Mouse (Mus musculus): Measurements from ENCODE around the gene Aatf. TPM values are rescaled to one million over a fixed set of nuclear protein-coding genes. Genes with fewer than 3 reads are reported as not detected.

Aatf gene
- polyA plus RNA-seq, 1 experiment from 2014 or later, result 30.4 TPM

DNA sequence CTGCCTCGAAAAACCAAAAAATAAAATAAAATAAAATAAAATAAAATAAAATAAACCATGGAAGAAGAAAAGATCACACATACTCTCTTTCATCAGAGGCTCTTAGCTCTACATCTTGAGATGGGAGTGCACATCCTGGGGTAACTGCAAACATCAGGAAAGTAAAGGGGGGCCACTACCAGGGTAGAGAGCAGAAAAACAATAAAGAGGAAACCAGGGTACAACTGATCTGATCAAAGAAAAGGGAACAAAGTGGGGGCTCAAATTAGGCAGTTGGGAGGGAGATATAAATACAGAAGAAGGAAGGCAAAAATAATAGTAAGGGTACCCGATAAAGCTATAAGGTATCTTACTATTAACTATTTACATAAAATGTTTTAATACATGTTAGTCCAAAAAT is 36.7 kb downstream of the Aatf start:
- no peaks in the 10 kb centered on the region for H3K27me3 ChIP-seq (ENCODE audit: control insufficient read depth, insufficient read depth, low read length)
- H3K4me2 ChIP-seq (ENCODE audit: low read depth, low read length), result no peak overlapping the region
- WGBS, result 89% methylated on average over 2 of the region's 2 CpGs
- no peaks in the 10 kb centered on the region for H3K9me3 ChIP-seq (replicated peaks; ENCODE audit: control insufficient read depth, low read length)
- no peak overlapping the region for H3K27ac ChIP-seq (ENCODE audit: low read length)
- H3K4me1 ChIP-seq (ENCODE audit: control insufficient read depth, insufficient read depth, low read length), result peaks cover 3% of the 10 kb centered on the region; the same call in 1 of the 2 replicates
- no peak overlapping the region for H3K9ac ChIP-seq (ENCODE audit: low read length)
- H3K36me3 ChIP-seq (ENCODE audit: control insufficient read depth, insufficient read depth), result no peaks in the 10 kb centered on the region
- H3K4me3 ChIP-seq (ENCODE audit: low read length), result no peak overlapping the region
- no peak for ATAC-seq (replicated peaks; ENCODE audit: extremely low read depth, insufficient read depth, low FRiP score)

DNA sequence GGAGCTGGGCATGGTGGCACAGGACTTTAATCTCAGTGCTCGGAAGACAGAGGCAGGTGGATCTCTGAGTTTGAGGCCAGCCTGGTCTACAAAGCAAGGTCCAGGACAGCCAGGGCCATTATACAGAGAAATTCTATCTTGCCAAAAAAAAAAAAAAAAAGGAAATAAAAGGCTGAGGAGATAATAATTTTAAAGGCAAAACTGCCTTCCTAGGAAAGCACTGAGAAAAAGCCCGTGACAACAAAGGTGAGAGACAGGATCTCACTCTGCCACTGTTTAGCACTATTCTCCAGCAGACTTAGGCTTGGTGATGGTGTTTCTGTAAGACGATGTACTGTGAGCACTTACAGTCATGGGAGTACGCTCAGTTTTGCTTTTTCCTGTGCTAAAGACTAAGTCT is 37.3 kb downstream of the Aatf start:
- no peaks in the 10 kb centered on the region for H3K9me3 ChIP-seq (replicated peaks; ENCODE audit: control insufficient read depth, low read length)
- no peak overlapping the region for H3K9ac ChIP-seq (ENCODE audit: low read length)
- no peak overlapping the region for H3K4me3 ChIP-seq (ENCODE audit: low read length)
- peaks cover 3% of the 10 kb centered on the region; the same call in 1 of the 2 replicates for H3K4me1 ChIP-seq (ENCODE audit: control insufficient read depth, insufficient read depth, low read length)
- no peak overlapping the region for H3K4me2 ChIP-seq (ENCODE audit: low read depth, low read length)
- no peak for ATAC-seq (replicated peaks; ENCODE audit: extremely low read depth, insufficient read depth, low FRiP score)
- 0 out of 2 replicates have a peak, but pooled peaks cover 1% of the 10 kb centered on the region for H3K36me3 ChIP-seq (ENCODE audit: control insufficient read depth, insufficient read depth)
- 94% methylated on average over 4 of the region's 4 CpGs for WGBS
- no peaks in the 10 kb centered on the region for H3K27me3 ChIP-seq (ENCODE audit: control insufficient read depth, insufficient read depth, low read length)
- no peak overlapping the region for H3K27ac ChIP-seq (ENCODE audit: low read length)

DNA sequence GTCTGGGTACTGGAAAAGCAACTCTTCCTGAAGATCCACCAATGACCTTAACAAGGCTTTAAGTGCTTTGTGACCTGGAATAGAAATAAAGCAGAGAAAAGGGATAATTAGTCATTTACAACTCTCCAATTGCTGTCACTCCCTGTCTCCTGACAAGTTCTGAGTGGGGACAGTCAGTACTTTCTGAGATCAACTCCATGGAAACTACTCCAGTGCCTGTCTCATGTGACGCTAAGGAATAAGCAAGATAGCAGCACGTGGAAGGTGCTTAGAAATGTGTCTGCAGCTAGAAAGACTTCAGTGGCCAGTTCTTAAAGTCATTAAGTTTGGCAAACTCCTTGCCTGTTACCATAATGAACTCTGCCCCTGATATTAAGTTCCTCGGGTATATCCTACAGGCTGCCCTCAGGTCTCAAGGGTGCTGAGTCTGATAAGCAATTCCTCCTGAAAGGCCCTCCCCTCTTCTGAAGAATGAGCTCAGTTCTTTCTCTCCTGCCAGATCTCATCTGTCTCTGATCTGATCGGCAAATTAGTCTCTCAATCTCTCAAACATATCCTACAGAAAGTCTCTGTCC is 40.1 kb downstream of the Aatf start:
- H3K27me3 ChIP-seq (ENCODE audit: control insufficient read depth, insufficient read depth, low read length), result no peaks in the 10 kb centered on the region
- H3K9ac ChIP-seq (ENCODE audit: low read length), result no peak overlapping the region
- peaks cover 7% of the 10 kb centered on the region; the same call in 1 of the 2 replicates for H3K36me3 ChIP-seq (ENCODE audit: control insufficient read depth, insufficient read depth)
- no peaks in the 10 kb centered on the region for H3K4me1 ChIP-seq (ENCODE audit: control insufficient read depth, insufficient read depth, low read length)
- no peak overlapping the region for H3K4me2 ChIP-seq (ENCODE audit: low read depth, low read length)
- no peak for ATAC-seq (replicated peaks; ENCODE audit: extremely low read depth, insufficient read depth, low FRiP score)
- no peak overlapping the region for H3K4me3 ChIP-seq (ENCODE audit: low read length)
- WGBS, result 56% methylated on average over 4 of the region's 4 CpGs
- no peak overlapping the region for H3K27ac ChIP-seq (ENCODE audit: low read length)
- H3K9me3 ChIP-seq (replicated peaks; ENCODE audit: control insufficient read depth, low read length), result no peaks in the 10 kb centered on the region

DNA sequence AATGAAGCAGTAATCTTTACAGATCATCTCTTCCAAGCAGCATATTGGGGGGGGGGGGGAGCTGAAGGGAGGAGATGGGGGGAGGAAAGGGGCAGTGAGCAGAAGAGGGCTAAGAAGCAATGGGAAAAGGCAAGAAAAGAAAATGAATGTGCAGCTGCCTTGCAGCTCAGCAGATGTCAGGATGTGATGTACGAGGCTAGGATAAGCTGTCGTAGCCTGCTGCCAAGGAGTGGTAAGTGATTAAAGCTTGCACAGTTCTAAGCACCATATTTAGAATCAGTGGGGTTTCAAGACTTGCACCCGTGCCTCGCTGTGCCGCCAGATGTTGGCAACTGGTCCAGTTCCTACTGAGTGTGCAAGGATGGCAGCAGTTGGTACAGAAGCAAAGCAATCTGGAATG is 48.8 kb downstream of the Aatf start:
- H3K27me3 ChIP-seq (ENCODE audit: control insufficient read depth, insufficient read depth, low read length), result no peaks in the 10 kb centered on the region
- no peaks in the 10 kb centered on the region for H3K9me3 ChIP-seq (replicated peaks; ENCODE audit: control insufficient read depth, low read length)
- no peak overlapping the region for H3K4me3 ChIP-seq (ENCODE audit: low read length)
- H3K4me1 ChIP-seq (ENCODE audit: control insufficient read depth, insufficient read depth, low read length), result no peaks in the 10 kb centered on the region
- no peak for ATAC-seq (replicated peaks; ENCODE audit: extremely low read depth, insufficient read depth, low FRiP score)
- no peak overlapping the region for H3K9ac ChIP-seq (ENCODE audit: low read length)
- peaks cover 6% of the 10 kb centered on the region for H3K36me3 ChIP-seq (ENCODE audit: control insufficient read depth, insufficient read depth)
- WGBS, result 42% methylated on average over 5 of the region's 5 CpGs
- H3K4me2 ChIP-seq (ENCODE audit: low read depth, low read length), result no peak overlapping the region
- no peak overlapping the region for H3K27ac ChIP-seq (ENCODE audit: low read length)

- Histone ChIP-seq H3K27me3 (ENCODE audit: control insufficient read depth, insufficient read depth, low read length) (no peaks in the 10 kb centered on the region), H3K27ac (ENCODE audit: low read length) (no peak overlapping the region), H3K9me3 (replicated peaks; ENCODE audit: control insufficient read depth, low read length) (no peaks in the 10 kb centered on the region), H3K4me2 (ENCODE audit: low read depth, low read length) (no peak overlapping the region), H3K4me1 (ENCODE audit: control insufficient read depth, insufficient read depth, low read length) (peaks cover 3% of the 10 kb centered on the region; the same call in 1 of the 2 replicates), H3K36me3 (ENCODE audit: control insufficient read depth, insufficient read depth) (no peaks in the 10 kb centered on the region; the same call in 1 of the 2 replicates), H3K4me3 (ENCODE audit: low read length) (no peak overlapping the region), H3K9ac (ENCODE audit: low read length) (no peak overlapping the region)
- ATAC-seq (replicated peaks; ENCODE audit: extremely low read depth, insufficient read depth, low FRiP score), result no peak
- WGBS, result 91% methylated on average over 7 of the region's 7 CpGs
These were observed 59.4 kb downstream of the Aatf start for GRCm38 (mm10) chr11:84453901-84454300.

DNA sequence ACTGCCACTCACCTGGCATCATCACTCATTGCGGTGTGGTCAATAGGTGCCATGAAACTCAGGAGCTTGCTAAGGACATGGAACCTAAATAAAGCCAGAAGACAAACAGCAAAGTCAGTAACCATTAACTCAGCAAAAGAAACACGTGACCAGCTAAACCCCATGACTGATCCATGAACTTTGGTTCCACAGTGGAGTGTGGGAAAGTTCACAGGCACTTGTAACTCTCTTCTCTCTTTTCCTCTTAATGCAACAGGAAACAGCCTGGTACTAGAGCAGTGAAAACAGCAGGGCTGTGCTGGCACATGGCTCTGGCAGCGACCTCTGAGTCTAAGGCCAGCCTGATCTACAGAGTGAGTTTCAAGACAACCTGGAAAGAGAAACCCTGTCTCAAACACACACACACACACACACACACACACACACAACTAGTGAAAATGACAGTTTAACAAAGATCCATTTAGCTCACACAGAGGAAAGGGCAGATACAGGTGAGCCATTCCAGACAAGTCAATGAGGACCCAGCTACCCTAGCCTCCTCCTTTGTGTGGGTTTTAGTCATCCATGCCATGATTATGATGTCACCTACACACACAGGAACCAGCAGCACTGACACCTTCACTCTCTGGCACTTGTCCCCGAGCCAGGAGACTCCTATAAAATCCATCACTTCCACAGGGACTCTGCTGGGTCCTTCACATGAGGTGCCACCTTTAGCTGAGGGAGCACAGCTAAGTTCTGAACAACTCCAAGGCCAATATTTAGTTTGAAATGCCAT is 70.6 kb downstream of the Aatf start:
- 84% methylated on average over 4 of the region's 4 CpGs for WGBS
- no peak for ATAC-seq (replicated peaks; ENCODE audit: extremely low read depth, insufficient read depth, low FRiP score)
- H3K9me3 ChIP-seq (replicated peaks; ENCODE audit: control insufficient read depth, low read length), result no peaks in the 10 kb centered on the region
- H3K4me1 ChIP-seq (ENCODE audit: control insufficient read depth, insufficient read depth, low read length), result no peaks in the 10 kb centered on the region
- no peak overlapping the region for H3K4me2 ChIP-seq (ENCODE audit: low read depth, low read length)
- H3K27me3 ChIP-seq (ENCODE audit: control insufficient read depth, insufficient read depth, low read length), result no peaks in the 10 kb centered on the region
- H3K9ac ChIP-seq (ENCODE audit: low read length), result no peak overlapping the region
- peaks cover 2% of the 10 kb centered on the region for H3K36me3 ChIP-seq (ENCODE audit: control insufficient read depth, insufficient read depth)
- no peak overlapping the region for H3K27ac ChIP-seq (ENCODE audit: low read length)
- H3K4me3 ChIP-seq (ENCODE audit: low read length), result no peak overlapping the region

DNA sequence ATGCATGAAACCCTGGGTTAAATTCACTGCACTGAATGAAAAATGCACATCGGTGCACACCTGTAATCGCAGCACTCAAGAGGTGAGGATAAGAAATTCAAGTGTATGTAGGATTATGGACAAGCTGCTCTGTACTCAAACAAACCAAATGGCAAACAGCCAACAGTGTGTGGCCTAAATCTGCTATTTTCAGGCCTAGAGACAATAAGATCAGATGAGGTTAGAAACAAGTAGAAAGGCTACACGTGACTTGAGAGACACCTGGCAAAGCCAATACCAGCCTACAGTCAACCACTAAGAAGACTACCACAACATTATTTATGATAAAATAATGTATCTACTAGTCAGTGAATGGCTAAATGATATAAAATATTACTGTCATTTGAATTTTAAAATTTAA is 72.9 kb downstream of the Aatf start:
- no peak for ATAC-seq (replicated peaks; ENCODE audit: extremely low read depth, insufficient read depth, low FRiP score)
- Histone ChIP-seq H3K27ac (ENCODE audit: low read length) (no peak overlapping the region), H3K36me3 (ENCODE audit: control insufficient read depth, insufficient read depth) (peaks cover 2% of the 10 kb centered on the region), H3K9me3 (replicated peaks; ENCODE audit: control insufficient read depth, low read length) (no peaks in the 10 kb centered on the region), H3K4me2 (ENCODE audit: low read depth, low read length) (no peak overlapping the region), H3K9ac (ENCODE audit: low read length) (no peak overlapping the region), H3K27me3 (ENCODE audit: control insufficient read depth, insufficient read depth, low read length) (no peaks in the 10 kb centered on the region), H3K4me3 (ENCODE audit: low read length) (no peak overlapping the region), H3K4me1 (ENCODE audit: control insufficient read depth, insufficient read depth, low read length) (no peaks in the 10 kb centered on the region)
- 74% methylated on average over 3 of the region's 3 CpGs for WGBS

DNA sequence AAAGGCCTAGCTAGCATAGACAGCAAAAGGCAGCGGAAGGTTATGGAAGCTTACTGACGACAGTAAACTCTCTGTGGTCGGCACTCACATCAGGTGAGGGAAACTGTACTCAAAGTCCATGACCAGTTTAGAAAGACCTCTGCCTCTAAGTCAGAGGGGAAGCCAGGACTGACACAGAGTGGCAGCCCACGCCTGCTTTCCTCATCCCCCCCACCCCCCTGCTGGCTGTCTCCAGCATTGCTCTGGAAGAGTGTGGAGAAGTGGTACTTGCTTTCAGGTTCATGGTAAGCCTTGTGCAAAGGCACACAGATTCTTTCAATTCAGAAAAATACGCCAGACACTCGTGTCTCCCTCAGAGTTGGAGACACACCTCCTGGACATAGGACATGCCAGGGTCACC is 78.4 kb downstream of the Aatf start:
- no peaks in the 10 kb centered on the region for H3K4me1 ChIP-seq (ENCODE audit: control insufficient read depth, insufficient read depth, low read length)
- H3K27me3 ChIP-seq (ENCODE audit: control insufficient read depth, insufficient read depth, low read length), result no peaks in the 10 kb centered on the region
- H3K27ac ChIP-seq (ENCODE audit: low read length), result no peak overlapping the region
- H3K9ac ChIP-seq (ENCODE audit: low read length), result no peak overlapping the region
- no peaks in the 10 kb centered on the region for H3K36me3 ChIP-seq (ENCODE audit: control insufficient read depth, insufficient read depth)
- WGBS, result 74% methylated on average over 6 of the region's 6 CpGs
- H3K9me3 ChIP-seq (replicated peaks; ENCODE audit: control insufficient read depth, low read length), result no peaks in the 10 kb centered on the region
- no peak overlapping the region for H3K4me3 ChIP-seq (ENCODE audit: low read length)
- no peak overlapping the region for H3K4me2 ChIP-seq (ENCODE audit: low read depth, low read length)
- no peak for ATAC-seq (replicated peaks; ENCODE audit: extremely low read depth, insufficient read depth, low FRiP score)

GRCm38 (mm10) chr11:84430336-84430735 is 83.0 kb downstream of the Aatf start:
- 77% methylated on average over 4 of the region's 4 CpGs for WGBS
- Histone ChIP-seq H3K4me3 (ENCODE audit: low read length) (no peak overlapping the region), H3K27me3 (ENCODE audit: control insufficient read depth, insufficient read depth, low read length) (no peaks in the 10 kb centered on the region), H3K9me3 (replicated peaks; ENCODE audit: control insufficient read depth, low read length) (no peaks in the 10 kb centered on the region), H3K36me3 (ENCODE audit: control insufficient read depth, insufficient read depth) (no peaks in the 10 kb centered on the region), H3K27ac (ENCODE audit: low read length) (no peak overlapping the region), H3K9ac (ENCODE audit: low read length) (no peak overlapping the region), H3K4me1 (ENCODE audit: control insufficient read depth, insufficient read depth, low read length) (no peaks in the 10 kb centered on the region), H3K4me2 (ENCODE audit: low read depth, low read length) (no peak overlapping the region)
- ATAC-seq (replicated peaks; ENCODE audit: extremely low read depth, insufficient read depth, low FRiP score), result no peak
